Mouse (Mus musculus): ENCODE results near the gene Oas3. TPM values are rescaled to one million over a fixed set of nuclear protein-coding genes. Genes with fewer than 3 reads are reported as not detected.

Gene Oas3
- polyA plus RNA-seq, 1 experiment from 2014 or later: not detected

DNA sequence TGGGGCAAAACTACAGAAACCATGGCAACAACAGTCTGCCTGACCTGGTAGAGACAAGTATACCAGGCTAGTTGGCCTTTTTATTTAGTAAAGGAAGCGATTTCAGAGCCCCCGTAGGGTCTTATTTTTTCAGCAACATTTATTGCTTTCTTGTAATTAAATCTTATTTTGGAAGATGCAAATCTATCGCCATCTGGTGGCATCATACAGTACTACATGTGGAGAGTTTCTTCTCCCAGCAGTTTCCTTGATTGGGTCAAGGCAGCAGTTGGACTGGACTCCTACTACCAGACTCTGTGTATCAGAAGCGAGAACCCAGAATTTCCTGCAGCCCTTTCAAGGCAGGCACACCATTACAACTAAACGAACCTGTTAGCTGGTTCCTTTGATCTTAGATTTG is 31.0 kb downstream of the Oas3 start:
- H3K9me3 ChIP-seq (ENCODE audit: control insufficient read depth, low read depth, low read length): no peaks in the 10 kb centered on the region
- no peak overlapping the region for H3K4me3 ChIP-seq (ENCODE audit: low read depth, low read length)
- no peaks in the 10 kb centered on the region for H3K27me3 ChIP-seq (ENCODE audit: control insufficient read depth, insufficient read depth, low read length)
- ATAC-seq (ENCODE audit: insufficient number of reproducible peaks, insufficient read depth, low FRiP score, low read depth): no peak
- H3K4me1 ChIP-seq (ENCODE audit: control insufficient read depth, insufficient read depth, low read length): no peaks in the 10 kb centered on the region
- 8% methylated on average over 5 of the region's 5 CpGs for WGBS
- no peak overlapping the region for H3K27ac ChIP-seq (ENCODE audit: low read length)
- H3K36me3 ChIP-seq (ENCODE audit: control insufficient read depth, insufficient read depth, low read length): no peaks in the 10 kb centered on the region
- H3K4me2 ChIP-seq (replicated peaks; ENCODE audit: low read depth, low read length): no peak overlapping the region
- H3K9ac ChIP-seq (replicated peaks; ENCODE audit: low read depth, low read length): no peak overlapping the region

DNA sequence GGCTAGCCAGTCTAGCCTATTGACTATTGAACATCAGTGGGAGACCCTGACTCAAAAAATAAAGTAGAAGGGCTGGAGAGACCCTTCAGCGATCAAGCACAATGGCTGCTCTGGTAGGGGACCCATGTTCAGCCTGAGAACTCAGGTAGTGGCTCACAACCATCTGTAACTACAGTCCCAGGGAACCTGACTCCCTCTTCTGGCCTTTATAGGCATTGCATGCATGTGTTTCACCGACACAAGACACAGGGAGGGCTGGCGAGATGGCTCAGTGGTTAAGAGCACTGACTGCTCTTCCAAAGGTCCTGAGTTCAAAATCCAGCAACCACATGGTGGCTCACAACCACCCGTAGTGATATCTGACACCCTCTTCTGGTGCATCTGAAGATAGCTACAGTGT is 35.3 kb downstream of the Oas3 start:
- H3K4me1 ChIP-seq (ENCODE audit: control insufficient read depth, insufficient read depth, low read length): no peaks in the 10 kb centered on the region
- ATAC-seq (ENCODE audit: insufficient number of reproducible peaks, insufficient read depth, low FRiP score, low read depth): no peak
- WGBS: 36% methylated on average over 4 of the region's 4 CpGs
- H3K9ac ChIP-seq (replicated peaks; ENCODE audit: low read depth, low read length): no peak overlapping the region
- no peaks in the 10 kb centered on the region for H3K27me3 ChIP-seq (ENCODE audit: control insufficient read depth, insufficient read depth, low read length)
- H3K4me3 ChIP-seq (ENCODE audit: low read depth, low read length): no peak overlapping the region
- no peak overlapping the region for H3K27ac ChIP-seq (ENCODE audit: low read length)
- no peaks in the 10 kb centered on the region for H3K9me3 ChIP-seq (ENCODE audit: control insufficient read depth, low read depth, low read length)
- no peak overlapping the region for H3K4me2 ChIP-seq (replicated peaks; ENCODE audit: low read depth, low read length)
- H3K36me3 ChIP-seq (ENCODE audit: control insufficient read depth, insufficient read depth, low read length): no peaks in the 10 kb centered on the region

DNA sequence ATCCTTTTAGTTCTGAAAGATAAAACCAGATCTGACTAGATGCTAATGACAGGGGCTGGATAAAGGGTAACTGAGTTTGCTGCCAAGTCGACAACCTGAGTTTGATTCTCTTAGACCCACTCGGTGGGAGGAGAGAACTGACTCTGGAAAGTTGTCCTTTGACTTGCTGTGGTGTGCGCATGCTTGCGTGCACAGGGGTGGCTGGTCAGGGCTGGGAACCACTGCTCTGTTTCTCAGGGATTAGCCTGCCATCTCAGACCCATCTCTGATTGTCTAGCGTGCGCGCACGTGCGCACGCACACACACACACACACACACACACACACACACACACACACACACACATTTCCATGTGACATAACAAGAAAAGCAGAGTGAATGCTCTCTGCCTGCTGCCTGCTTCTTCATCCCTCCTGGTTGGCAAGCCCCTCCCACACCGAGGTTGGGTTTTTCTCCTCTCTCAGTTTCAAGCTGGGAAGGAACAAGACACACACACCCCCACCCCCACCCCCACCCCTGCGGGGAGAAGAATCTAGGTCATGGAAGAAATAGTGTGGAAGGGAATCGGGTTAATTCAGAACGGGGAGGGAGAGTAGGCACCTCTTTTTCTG is 43.0 kb downstream of the Oas3 start:
- H3K4me1 ChIP-seq (ENCODE audit: control insufficient read depth, insufficient read depth, low read length): no peaks in the 10 kb centered on the region
- 75% methylated on average over 14 of the region's 14 CpGs for WGBS
- no peak overlapping the region for H3K4me3 ChIP-seq (ENCODE audit: low read depth, low read length)
- ATAC-seq (ENCODE audit: insufficient number of reproducible peaks, insufficient read depth, low FRiP score, low read depth): no peak
- no peak overlapping the region for H3K9ac ChIP-seq (replicated peaks; ENCODE audit: low read depth, low read length)
- H3K27ac ChIP-seq (ENCODE audit: low read length): no peak overlapping the region
- no peaks in the 10 kb centered on the region for H3K36me3 ChIP-seq (ENCODE audit: control insufficient read depth, insufficient read depth, low read length)
- H3K27me3 ChIP-seq (ENCODE audit: control insufficient read depth, insufficient read depth, low read length): no peaks in the 10 kb centered on the region
- no peak overlapping the region for H3K4me2 ChIP-seq (replicated peaks; ENCODE audit: low read depth, low read length)
- H3K9me3 ChIP-seq (ENCODE audit: control insufficient read depth, low read depth, low read length): no peaks in the 10 kb centered on the region

DNA sequence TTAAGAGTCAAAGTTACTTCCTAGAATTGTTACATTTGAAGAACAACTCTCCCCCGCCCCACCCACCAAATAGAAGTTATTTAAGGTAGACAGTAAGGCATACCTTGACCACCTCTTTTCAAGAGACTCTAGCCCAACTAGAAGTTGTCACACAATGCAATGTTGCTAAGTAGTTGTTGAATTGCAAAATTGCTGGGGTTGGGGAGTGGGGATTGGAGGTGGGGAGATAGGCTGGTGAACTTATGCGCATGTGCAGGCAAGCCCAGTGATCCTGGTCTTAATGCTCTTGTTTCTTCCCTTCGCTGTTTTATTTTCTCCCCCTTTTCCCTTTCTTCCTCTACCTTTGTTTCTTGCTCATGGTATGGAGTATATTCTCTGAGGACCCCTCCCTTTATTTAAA is 43.8 kb downstream of the Oas3 start:
- Histone ChIP-seq H3K9me3 (ENCODE audit: control insufficient read depth, low read depth, low read length) (no peaks in the 10 kb centered on the region), H3K36me3 (ENCODE audit: control insufficient read depth, insufficient read depth, low read length) (no peaks in the 10 kb centered on the region), H3K4me1 (ENCODE audit: control insufficient read depth, insufficient read depth, low read length) (no peaks in the 10 kb centered on the region), H3K4me2 (replicated peaks; ENCODE audit: low read depth, low read length) (no peak overlapping the region), H3K9ac (replicated peaks; ENCODE audit: low read depth, low read length) (no peak overlapping the region), H3K27me3 (ENCODE audit: control insufficient read depth, insufficient read depth, low read length) (no peaks in the 10 kb centered on the region), H3K4me3 (ENCODE audit: low read depth, low read length) (no peak overlapping the region), H3K27ac (ENCODE audit: low read length) (no peak overlapping the region)
- 91% methylated on average over 3 of the region's 3 CpGs for WGBS
- no peak for ATAC-seq (ENCODE audit: insufficient number of reproducible peaks, insufficient read depth, low FRiP score, low read depth)

DNA sequence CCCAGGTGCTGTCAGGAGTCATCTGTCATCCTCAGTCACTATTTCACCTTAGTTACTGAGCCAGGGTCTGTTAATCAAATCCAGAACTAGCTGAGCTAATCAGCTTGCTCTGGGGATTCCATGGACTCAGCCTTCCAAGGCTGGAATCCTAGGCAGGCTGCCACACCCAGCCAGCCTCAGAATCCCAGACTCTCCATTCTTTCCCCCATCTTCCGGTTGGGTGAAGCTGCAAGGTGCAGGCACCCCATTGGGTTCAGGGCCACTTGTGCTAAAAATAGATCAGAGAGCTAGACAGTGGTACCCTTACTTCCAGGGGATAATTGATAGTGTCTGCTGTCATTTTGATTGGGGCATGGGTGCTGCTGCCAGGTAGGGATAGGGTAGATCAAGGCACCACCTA is 44.7 kb downstream of the Oas3 start:
- Histone ChIP-seq H3K27ac (ENCODE audit: low read length) (no peak overlapping the region), H3K4me2 (replicated peaks; ENCODE audit: low read depth, low read length) (no peak overlapping the region), H3K9me3 (ENCODE audit: control insufficient read depth, low read depth, low read length) (no peaks in the 10 kb centered on the region), H3K27me3 (ENCODE audit: control insufficient read depth, insufficient read depth, low read length) (no peaks in the 10 kb centered on the region), H3K4me3 (ENCODE audit: low read depth, low read length) (no peak overlapping the region), H3K9ac (replicated peaks; ENCODE audit: low read depth, low read length) (no peak overlapping the region), H3K36me3 (ENCODE audit: control insufficient read depth, insufficient read depth, low read length) (no peaks in the 10 kb centered on the region), H3K4me1 (ENCODE audit: control insufficient read depth, insufficient read depth, low read length) (no peaks in the 10 kb centered on the region)
- 74% methylated on average over 1 of the region's 1 CpGs for WGBS
- ATAC-seq (ENCODE audit: insufficient number of reproducible peaks, insufficient read depth, low FRiP score, low read depth): no peak

DNA sequence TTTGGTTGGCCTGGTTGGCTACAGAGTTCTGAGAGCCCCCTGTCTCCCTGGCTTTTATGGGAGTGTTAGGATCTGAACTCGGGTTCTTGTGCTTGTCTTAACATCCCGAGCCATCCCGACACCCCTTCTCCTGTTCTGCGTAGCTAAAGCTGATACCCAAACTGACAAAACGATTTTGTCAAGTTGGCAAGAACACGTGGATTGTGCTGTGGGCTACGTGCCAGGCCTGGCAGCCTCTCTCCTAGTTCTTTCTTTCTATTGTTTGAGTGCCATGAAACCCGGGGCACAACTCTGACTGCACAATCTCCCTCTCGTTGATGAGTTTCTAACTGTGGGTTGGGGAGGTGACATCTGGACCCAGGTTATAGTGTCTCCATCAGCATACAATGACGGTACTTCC is 48.1 kb downstream of the Oas3 start:
- H3K9ac ChIP-seq (replicated peaks; ENCODE audit: low read depth, low read length): no peak overlapping the region
- no peak overlapping the region for H3K4me2 ChIP-seq (replicated peaks; ENCODE audit: low read depth, low read length)
- ATAC-seq (ENCODE audit: insufficient number of reproducible peaks, insufficient read depth, low FRiP score, low read depth): no peak
- no peaks in the 10 kb centered on the region for H3K9me3 ChIP-seq (ENCODE audit: control insufficient read depth, low read depth, low read length)
- H3K4me1 ChIP-seq (ENCODE audit: control insufficient read depth, insufficient read depth, low read length): no peaks in the 10 kb centered on the region
- no peaks in the 10 kb centered on the region for H3K27me3 ChIP-seq (ENCODE audit: control insufficient read depth, insufficient read depth, low read length)
- no peaks in the 10 kb centered on the region for H3K36me3 ChIP-seq (ENCODE audit: control insufficient read depth, insufficient read depth, low read length)
- WGBS: 77% methylated on average over 10 of the region's 10 CpGs
- no peak overlapping the region for H3K27ac ChIP-seq (ENCODE audit: low read length)
- H3K4me3 ChIP-seq (ENCODE audit: low read depth, low read length): no peak overlapping the region

DNA sequence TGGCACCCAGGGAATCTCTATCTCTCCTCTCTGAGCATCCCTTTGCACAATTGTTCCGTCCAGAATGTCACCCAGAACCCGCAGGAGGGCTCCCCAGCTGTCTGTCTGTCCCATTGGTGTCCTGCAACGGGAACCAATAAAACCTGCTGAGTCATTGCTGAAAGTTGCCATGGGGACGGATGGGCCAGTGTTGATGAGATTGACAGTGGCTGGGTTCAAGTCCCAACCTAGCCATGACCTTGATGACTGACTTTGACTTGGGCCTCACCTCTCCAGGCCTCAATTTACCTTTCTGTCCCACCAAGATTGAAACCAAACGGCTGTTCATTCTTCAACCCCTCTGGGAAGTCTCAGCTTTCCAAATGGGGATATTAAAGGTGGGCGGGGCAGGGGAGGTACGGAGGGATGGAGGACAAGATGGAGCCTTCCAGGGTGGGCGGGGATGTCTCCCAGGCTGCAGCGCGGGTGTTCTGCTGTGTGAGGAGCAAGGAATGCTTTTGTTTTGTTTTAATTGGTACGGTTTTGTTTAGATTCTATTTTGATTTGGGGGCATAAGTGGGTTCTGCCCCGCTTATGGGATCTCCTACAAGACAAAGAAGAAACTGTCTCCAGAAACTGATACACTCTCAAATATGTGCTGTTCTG is 51.5 kb downstream of the Oas3 start:
- H3K27ac ChIP-seq (ENCODE audit: low read length): no peak overlapping the region
- H3K36me3 ChIP-seq (ENCODE audit: control insufficient read depth, insufficient read depth, low read length): no peaks in the 10 kb centered on the region
- H3K4me3 ChIP-seq (ENCODE audit: low read depth, low read length): no peak overlapping the region
- no peak for ATAC-seq (ENCODE audit: insufficient number of reproducible peaks, insufficient read depth, low FRiP score, low read depth)
- H3K9ac ChIP-seq (replicated peaks; ENCODE audit: low read depth, low read length): no peak overlapping the region
- no peaks in the 10 kb centered on the region for H3K27me3 ChIP-seq (ENCODE audit: control insufficient read depth, insufficient read depth, low read length)
- 58% methylated on average over 12 of the region's 12 CpGs for WGBS
- H3K4me2 ChIP-seq (replicated peaks; ENCODE audit: low read depth, low read length): no peak overlapping the region
- no peaks in the 10 kb centered on the region for H3K9me3 ChIP-seq (ENCODE audit: control insufficient read depth, low read depth, low read length)
- H3K4me1 ChIP-seq (ENCODE audit: control insufficient read depth, insufficient read depth, low read length): no peaks in the 10 kb centered on the region

DNA sequence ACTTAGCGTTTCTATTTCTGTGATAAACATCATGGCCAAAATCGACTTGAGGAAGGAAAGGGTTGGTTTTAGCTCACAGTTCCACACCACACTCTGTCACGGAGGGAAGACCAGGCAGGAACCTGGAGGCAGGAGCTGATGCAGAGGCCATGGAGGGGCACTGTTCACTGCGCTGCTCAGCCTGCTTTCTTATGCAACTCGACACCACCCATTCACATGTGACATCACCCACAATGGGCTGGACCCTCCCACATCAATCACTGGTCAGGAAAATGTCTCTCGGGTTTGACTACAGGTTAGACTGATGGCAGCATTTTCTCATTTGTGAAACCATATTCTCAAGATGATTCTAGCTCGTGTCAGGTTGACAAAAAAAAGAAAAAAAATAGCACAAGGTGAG is 56.5 kb downstream of the Oas3 start:
- ATAC-seq (ENCODE audit: insufficient number of reproducible peaks, insufficient read depth, low FRiP score, low read depth): no peak
- no peaks in the 10 kb centered on the region for H3K4me1 ChIP-seq (ENCODE audit: control insufficient read depth, insufficient read depth, low read length)
- WGBS: 63% methylated on average over 7 of the region's 7 CpGs

More for the DNA sequence above, 56.5 kb downstream of the Oas3 start:
- H3K9me3 ChIP-seq (ENCODE audit: control insufficient read depth, low read depth, low read length): no peaks in the 10 kb centered on the region
- no peaks in the 10 kb centered on the region for H3K27me3 ChIP-seq (ENCODE audit: control insufficient read depth, insufficient read depth, low read length)
- H3K4me2 ChIP-seq (replicated peaks; ENCODE audit: low read depth, low read length): no peak overlapping the region
- H3K36me3 ChIP-seq (ENCODE audit: control insufficient read depth, insufficient read depth, low read length): no peaks in the 10 kb centered on the region
- H3K27ac ChIP-seq (ENCODE audit: low read length): no peak overlapping the region
- no peak overlapping the region for H3K4me3 ChIP-seq (ENCODE audit: low read depth, low read length)
- H3K9ac ChIP-seq (replicated peaks; ENCODE audit: low read depth, low read length): no peak overlapping the region
